Mouse (Mus musculus): ENCODE data around the gene Ceacam19.

DNA sequence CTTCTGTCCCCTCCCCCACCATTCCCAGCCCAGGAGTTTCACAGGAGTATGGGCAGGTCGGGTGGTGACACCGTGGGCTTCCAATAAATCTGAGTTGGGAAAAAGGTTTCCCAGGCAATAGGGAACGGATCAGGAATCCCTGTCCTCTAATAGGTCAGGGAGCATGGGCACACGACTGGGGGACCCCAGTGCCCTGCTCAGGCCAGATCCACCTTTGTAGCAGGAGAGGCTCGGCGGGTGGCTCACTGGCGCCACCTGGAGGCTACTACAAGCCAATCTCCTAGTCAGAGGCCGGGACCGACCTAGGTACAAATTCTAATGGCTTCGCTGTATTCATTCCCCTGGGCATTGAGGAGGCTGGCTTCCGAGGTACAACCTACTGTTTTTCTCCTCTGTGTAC, 44.2 kb downstream of the Ceacam19 start:
- TF ChIP-seq CTCF (IDR thresholded peaks at IDR 0.05), result peak; percentile 96
- no peak for TF ChIP-seq EP300 (IDR thresholded peaks at IDR 0.05)
